Mouse (Mus musculus) cerebellum, adult 2 months (tissue): ENCODE measurements around the gene Slc26a6.

Experiments used
- CTCF ChIP-seq: fragments of 200-500 bp; IDR thresholded peaks from 2 replicates; pipeline ENCODE4 v1.5.1; 2011; ENCODE audit warnings: low read depth, mild to moderate bottlenecking, control low read depth, low read length, moderate library complexity, borderline replicate concordance; ENCODE audit not compliant: insufficient read depth
- POLR2A ChIP-seq: fragments of 200-500 bp; IDR thresholded peaks from 2 replicates; pipeline ENCODE4 v1.6.1; 2011; ENCODE audit warnings: low read length, control low read depth, borderline replicate concordance; ENCODE audit not compliant: insufficient read depth

DNA sequence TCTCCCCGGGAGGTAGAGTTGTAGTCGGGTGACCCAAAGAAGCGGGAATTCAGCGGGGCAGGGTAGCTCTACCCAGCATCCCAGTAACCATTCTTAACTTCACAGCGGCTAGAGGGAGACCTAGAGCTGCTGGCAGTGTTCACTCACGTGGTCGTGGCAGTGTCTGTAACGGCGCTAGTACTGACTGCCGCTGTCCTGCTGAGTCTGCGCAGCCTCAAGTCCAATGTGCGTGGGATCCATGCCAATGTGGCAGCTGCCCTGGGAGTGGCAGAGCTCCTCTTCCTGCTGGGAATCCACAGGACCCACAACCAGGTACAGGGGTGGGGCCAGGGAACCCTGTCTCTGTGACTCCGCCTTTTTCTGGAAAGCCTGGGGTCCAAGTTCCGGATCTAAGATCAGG is 10.1 kb upstream of the Slc26a6 start:
- TF ChIP-seq CTCF (peak; percentile 56), POLR2A (no peak)
